Mouse (Mus musculus) myocyte (in vitro differentiated cells): ENCODE results near the gene Camk1. TPM values are rescaled to one million over a fixed set of nuclear protein-coding genes. Genes with fewer than 3 reads are reported as not detected.

ENCODE experiments used
- H3K27me3 ChIP-seq: one replicate; pipeline ENCODE4 v1.6.1; 2011; ENCODE audit not compliant: control insufficient read depth, insufficient read depth, insufficient read length
- H3K36me3 ChIP-seq: one replicate; pipeline ENCODE4 v1.6.1; 2011; ENCODE audit not compliant: control insufficient read depth, insufficient read depth
- H3K4me2 ChIP-seq: one replicate; pipeline ENCODE4 v1.6.1; 2011; ENCODE audit warnings: low read depth, control low read depth
- H3K4me3 ChIP-seq: one replicate; pipeline ENCODE4 v1.5.1; 2011; ENCODE audit warnings: mild to moderate bottlenecking, control low read depth, moderate library complexity
- H3K79me2 ChIP-seq: one replicate; pipeline ENCODE4 v1.6.1; 2011; ENCODE audit not compliant: control insufficient read depth, insufficient read depth
- H3ac ChIP-seq: one replicate; pipeline ENCODE4 v1.6.1; 2011; ENCODE audit not compliant: control insufficient read depth, insufficient read length
- CEBPB ChIP-seq: IDR thresholded peaks from 2 replicates; pipeline ENCODE4 v1.6.1; 2011; ENCODE audit warnings: mild to moderate bottlenecking, moderate library complexity; ENCODE audit not compliant: poor library complexity, insufficient read depth, severe bottlenecking
- E2F4 ChIP-seq: IDR thresholded peaks from one replicate; pipeline ENCODE4 v1.6.1; 2011; ENCODE audit warnings: mild to moderate bottlenecking, control low read depth, moderate library complexity; ENCODE audit not compliant: insufficient read depth
- MAX ChIP-seq: IDR thresholded peaks from one replicate; pipeline ENCODE4 v1.6.1; 2011; ENCODE audit warnings: low read depth, mild to moderate bottlenecking, control low read depth
- MYOD1 ChIP-seq, 3 experiments: IDR thresholded peaks; one replicate each; pipeline ENCODE4 v1.6.1; 2011; ENCODE audit warnings: control low read depth in 2 of 3, low read depth in 2 of 3, mild to moderate bottlenecking in 2 of 3, moderate library complexity in 1 of 3; ENCODE audit not compliant: insufficient read length in 2 of 3, control insufficient read depth in 1 of 3
- MYOG ChIP-seq, 3 experiments: IDR thresholded peaks; one replicate each; pipeline ENCODE4 v1.6.1; 2011; ENCODE audit warnings: control low read depth in 2 of 3, low read depth in 2 of 3, mild to moderate bottlenecking in 2 of 3; ENCODE audit not compliant: insufficient read length in 2 of 3, control insufficient read depth in 1 of 3, insufficient read depth in 1 of 3
- POLR2A ChIP-seq: IDR thresholded peaks from one replicate; pipeline ENCODE4 v1.6.1; 2011; ENCODE audit warnings: low read depth, mild to moderate bottlenecking, control low read depth, moderate library complexity; ENCODE audit not compliant: insufficient read length
- POLR2AphosphoS2 ChIP-seq: IDR thresholded peaks from one replicate; pipeline ENCODE4 v1.6.1; 2011; ENCODE audit warnings: low read depth, control low read depth; ENCODE audit not compliant: insufficient read length
- REST ChIP-seq: IDR thresholded peaks from one replicate; pipeline ENCODE4 v1.6.1; 2011; ENCODE audit warnings: mild to moderate bottlenecking, control low read depth, moderate library complexity; ENCODE audit not compliant: insufficient read depth, insufficient read length
- SRF ChIP-seq: IDR thresholded peaks from one replicate; pipeline ENCODE4 v1.6.1; 2011; ENCODE audit warnings: low read depth; ENCODE audit not compliant: control insufficient read depth, insufficient read length
- TCF12 ChIP-seq: IDR thresholded peaks from one replicate; pipeline ENCODE4 v1.6.1; 2011; ENCODE audit warnings: mild to moderate bottlenecking, control low read depth; ENCODE audit not compliant: poor library complexity, insufficient read depth, severe bottlenecking
- TCF3 ChIP-seq: IDR thresholded peaks from one replicate; pipeline ENCODE4 v1.6.1; 2011; ENCODE audit warnings: low read depth, control low read depth; ENCODE audit not compliant: insufficient read length
- USF1 ChIP-seq: IDR thresholded peaks from one replicate; pipeline ENCODE4 v1.6.1; 2011; ENCODE audit warnings: low read depth, mild to moderate bottlenecking, control low read depth, moderate library complexity
- polyA plus RNA-seq: library from polyadenylated mRNA; unstranded; fragments of >200 nt; fragmentation: generic; extraction: Trizol; gene quantifications from one replicate; pipeline ENCODE4 v1.2.1, GENCODE M21; 2012; ENCODE audit warnings: missing spikeins

The Camk1 gene
- polyA plus RNA-seq, 1 experiment: 44.5 TPM

DNA sequence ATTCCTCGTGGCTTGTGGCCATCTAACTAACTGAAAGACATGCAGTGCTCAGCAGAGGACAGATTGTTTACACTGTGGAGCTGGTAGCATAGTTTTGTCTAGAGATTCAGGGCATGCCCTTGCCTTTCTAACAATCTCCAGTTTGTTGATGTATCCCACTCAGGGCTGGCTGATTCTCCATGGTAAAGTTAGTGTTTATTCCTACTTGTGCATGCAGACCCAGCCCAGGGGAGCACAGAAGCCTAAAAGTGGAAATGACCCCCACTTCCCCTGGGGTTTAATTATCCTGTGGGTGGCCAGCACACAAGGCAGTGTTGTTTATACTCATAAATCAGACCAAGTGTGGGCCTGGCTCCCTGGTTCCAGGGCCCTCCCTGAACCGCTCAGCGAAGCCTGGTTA lies 42.2 kb upstream of the Camk1 start:
- peaks cover 6% of the 10 kb centered on the region for H3K79me2 ChIP-seq

GRCm38 (mm10) chr6:113385160-113385714 lies 41.5 kb upstream of the Camk1 start:
- no peak overlapping the region for H3ac ChIP-seq
- peaks cover 12% of the 10 kb centered on the region for H3K79me2 ChIP-seq
- no peak overlapping the region for H3K4me3 ChIP-seq
- peaks cover 53% of the 10 kb centered on the region for H3K36me3 ChIP-seq
- H3K4me2 ChIP-seq: no peak overlapping the region
- TF ChIP-seq SRF: no peak
- no peak for TF ChIP-seq TCF12
- TF ChIP-seq POLR2AphosphoS2: no peak
- TF ChIP-seq REST: no peak
- no peak for TF ChIP-seq TCF3
- no peak for TF ChIP-seq E2F4
- TF ChIP-seq USF1: no peak
- no peak for TF ChIP-seq MYOG (IDR thresholded peaks at IDR 0.05; ENCODE audit: control insufficient read depth in 1 of 3, insufficient read depth in 1 of 3, insufficient read length in 2 of 3, low read depth in 2 of 3)
- no peak for TF ChIP-seq CEBPB
- no peak for TF ChIP-seq MAX
- no peak for TF ChIP-seq POLR2A
- TF ChIP-seq MYOD1 (IDR thresholded peaks at IDR 0.05; ENCODE audit: control insufficient read depth in 1 of 3, insufficient read length in 2 of 3, low read depth in 2 of 3): no peak
- H3K27me3 ChIP-seq: no peaks in the 10 kb centered on the region

More for the DNA sequence above, 42.2 kb upstream of the Camk1 start:
- H3K4me3 ChIP-seq: no peak overlapping the region
- H3K4me2 ChIP-seq: no peak overlapping the region
- no peak overlapping the region for H3ac ChIP-seq
- TF ChIP-seq MAX (no peak), SRF (no peak), POLR2AphosphoS2 (no peak), POLR2A (no peak), USF1 (no peak), CEBPB (no peak), MYOG (IDR thresholded peaks at IDR 0.05; ENCODE audit: control insufficient read depth in 1 of 3, insufficient read depth in 1 of 3, insufficient read length in 2 of 3, low read depth in 2 of 3) (no peak), E2F4 (no peak), TCF3 (no peak), TCF12 (no peak), MYOD1 (IDR thresholded peaks at IDR 0.05; ENCODE audit: control insufficient read depth in 1 of 3, insufficient read length in 2 of 3, low read depth in 2 of 3) (no peak), REST (no peak)
- H3K36me3 ChIP-seq: peaks cover 53% of the 10 kb centered on the region
- H3K27me3 ChIP-seq: no peaks in the 10 kb centered on the region

DNA sequence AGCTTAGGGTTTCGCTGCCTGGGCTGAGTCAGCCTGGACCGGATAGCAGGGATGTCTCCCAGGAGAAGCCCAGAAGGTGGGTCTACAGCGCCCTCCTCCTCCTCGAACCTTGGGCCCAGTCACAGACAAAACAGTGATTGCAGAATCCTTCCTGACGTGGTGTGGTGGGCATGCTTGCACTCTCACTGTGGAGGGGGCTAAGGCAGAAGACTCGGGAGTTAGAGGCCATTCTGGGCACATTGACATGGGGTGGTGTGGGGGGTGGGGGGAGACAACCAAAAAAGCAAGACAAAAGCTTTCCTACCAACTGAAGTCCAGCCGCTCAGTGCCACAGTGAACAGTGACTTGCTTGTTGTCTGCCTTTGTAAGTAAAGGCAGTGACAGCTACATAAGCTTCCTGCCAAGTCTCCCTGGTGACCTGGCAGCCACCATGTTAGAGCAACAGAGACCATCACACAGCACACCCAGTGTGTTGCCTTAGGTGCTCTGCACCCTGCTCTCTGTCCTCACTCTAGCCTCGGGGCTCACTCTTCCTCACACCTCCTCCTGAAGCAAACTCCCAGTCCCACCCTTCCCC lies 40.7 kb upstream of the Camk1 start:
- Histone ChIP-seq H3K4me2 (no peak overlapping the region), H3ac (no peak overlapping the region), H3K79me2 (peaks cover 20% of the 10 kb centered on the region), H3K4me3 (no peak overlapping the region), H3K27me3 (no peaks in the 10 kb centered on the region), H3K36me3 (peaks cover 45% of the 10 kb centered on the region)
- TF ChIP-seq REST: no peak
- no peak for TF ChIP-seq MYOG (IDR thresholded peaks at IDR 0.05; ENCODE audit: control insufficient read depth in 1 of 3, insufficient read depth in 1 of 3, insufficient read length in 2 of 3, low read depth in 2 of 3)
- no peak for TF ChIP-seq CEBPB
- no peak for TF ChIP-seq TCF12
- no peak for TF ChIP-seq POLR2A
- no peak for TF ChIP-seq MYOD1 (IDR thresholded peaks at IDR 0.05; ENCODE audit: control insufficient read depth in 1 of 3, insufficient read length in 2 of 3, low read depth in 2 of 3)
- no peak for TF ChIP-seq USF1
- no peak for TF ChIP-seq SRF
- no peak for TF ChIP-seq TCF3
- TF ChIP-seq MAX: no peak
- no peak for TF ChIP-seq E2F4
- no peak for TF ChIP-seq POLR2AphosphoS2

GRCm38 (mm10) chr6:113380480-113380879 lies 36.7 kb upstream of the Camk1 start:
- TF ChIP-seq E2F4 (no peak), CEBPB (no peak)
- Histone ChIP-seq H3K27me3 (no peaks in the 10 kb centered on the region), H3K4me3 (no peak overlapping the region), H3K4me2 (no peak overlapping the region), H3K36me3 (peaks cover 30% of the 10 kb centered on the region), H3K79me2 (peaks cover 36% of the 10 kb centered on the region), H3ac (no peak overlapping the region)

GRCm38 (mm10) chr6:113379246-113379645 lies 35.5 kb upstream of the Camk1 start:
- peak overlapping the region; percentile 99 for H3K4me3 ChIP-seq
- H3K27me3 ChIP-seq: no peaks in the 10 kb centered on the region
- H3ac ChIP-seq: peak overlapping the region; percentile 70
- TF ChIP-seq E2F4: no peak
- no peak for TF ChIP-seq SRF
- TF ChIP-seq USF1: no peak
- no peak for TF ChIP-seq REST
- no peak for TF ChIP-seq POLR2AphosphoS2
- TF ChIP-seq TCF3: no peak
- no peak for TF ChIP-seq MAX
- peaks cover 36% of the 10 kb centered on the region for H3K79me2 ChIP-seq
- peaks cover 23% of the 10 kb centered on the region for H3K36me3 ChIP-seq
- H3K4me2 ChIP-seq: peak overlapping the region; percentile 79
